Mouse (Mus musculus) left cerebral cortex, adult 8-10 months (tissue): ENCODE data around the gene Ina. TPM values are rescaled to one million over a fixed set of nuclear protein-coding genes. Genes with fewer than 3 reads are reported as not detected.

ENCODE experiments used
- DNase-seq, 2 experiments: peaks; one replicate each; pipeline ENCODE4 v3.0.0; 2022; ENCODE audit warnings: low spot score in 2 of 2
- total RNA-seq, 4 experiments: library from RNA; stranded (reverse); gene quantifications; 2 replicates each; pipeline ENCODE4 v1.2.4; 2022

The Ina gene
- total RNA-seq, 4 experiments from 2014 or later: 175 to 187 (median 178) TPM

GRCm38 (mm10) chr19:47013340-47014158, 949 bp upstream of the Ina start:
- no peak for DNase-seq

GRCm38 (mm10) chr19:47014159-47014446, 395 bp upstream of the Ina start:
- no peak for DNase-seq

GRCm38 (mm10) chr19:47015396-47015795, 898 bp downstream of the Ina start:
- DNase-seq: no peak

GRCm38 (mm10) chr19:47015965-47016364, 1.5 kb downstream of the Ina start:
- no peak for DNase-seq

GRCm38 (mm10) chr19:47016487-47016886, 2.0 kb downstream of the Ina start:
- no peak for DNase-seq

GRCm38 (mm10) chr19:47017831-47018230, 3.3 kb downstream of the Ina start:
- DNase-seq: no peak

- DNase-seq: no peak
Observed at GRCm38 (mm10) chr19:47018330-47018729, 3.8 kb downstream of the Ina start.

- no peak for DNase-seq
Observed at GRCm38 (mm10) chr19:47019326-47019725, 4.8 kb downstream of the Ina start.

- no peak for DNase-seq
Observed at GRCm38 (mm10) chr19:47022709-47023108, 8.2 kb downstream of the Ina start.

GRCm38 (mm10) chr19:47023546-47023945, 9.0 kb downstream of the Ina start:
- no peak for DNase-seq

- DNase-seq: peak in 1 of 2 experiments; percentile 70
Observed at GRCm38 (mm10) chr19:47024954-47025353, 10.5 kb downstream of the Ina start.

GRCm38 (mm10) chr19:47026513-47026912, 12.0 kb downstream of the Ina start:
- DNase-seq: no peak

GRCm38 (mm10) chr19:47029796-47030195, 15.3 kb downstream of the Ina start:
- DNase-seq: no peak

GRCm38 (mm10) chr19:47031770-47032169, 17.3 kb downstream of the Ina start:
- no peak for DNase-seq

- peak in 1 of 2 experiments; percentile 76 for DNase-seq
Observed at GRCm38 (mm10) chr19:47034916-47035315, 20.4 kb downstream of the Ina start.

GRCm38 (mm10) chr19:47036596-47036995, 22.1 kb downstream of the Ina start:
- no peak for DNase-seq

- DNase-seq: no peak
Observed at GRCm38 (mm10) chr19:47040720-47041473, 26.4 kb downstream of the Ina start.

- no peak for DNase-seq
Observed at GRCm38 (mm10) chr19:47043608-47044007, 29.1 kb downstream of the Ina start.

GRCm38 (mm10) chr19:47046343-47046742, 31.8 kb downstream of the Ina start:
- DNase-seq: no peak

GRCm38 (mm10) chr19:47047236-47047833, 32.8 kb downstream of the Ina start:
- no peak for DNase-seq

- DNase-seq: no peak
Observed at GRCm38 (mm10) chr19:47049061-47049460, 34.6 kb downstream of the Ina start.

GRCm38 (mm10) chr19:47049840-47050239, 35.3 kb downstream of the Ina start:
- no peak for DNase-seq
